Mouse (Mus musculus) hindbrain, embryonic 16.5 days (tissue): ENCODE results near the gene Braf. TPM values are rescaled to one million over a fixed set of nuclear protein-coding genes. Genes with fewer than 3 reads are reported as not detected.
A peak's percentile ranks its signal among the peaks of the same experiment; 100 is the strongest.
"Not testable (repeated sequence)": the region's sequence is repeated elsewhere in the genome, so short reads cannot be mapped to it uniquely, and the experiment has no call there.

Experiments used
- ATAC-seq: fragments of 200-750 bp; cut with Nextera tagmentation; 2 replicates; pipeline ENCODE4 v1.8.0; 2017; ENCODE audit warnings: moderate TSS enrichment, moderate library complexity
- H3K27ac ChIP-seq: fragments of 300-500 bp; sonication (generic); 2 replicates; pipeline ENCODE4 v1.5.1; 2014; ENCODE audit warnings: low read depth, mild to moderate bottlenecking, control low read depth, low read length, moderate library complexity
- H3K27me3 ChIP-seq: fragments of 300-500 bp; sonication (generic); replicated peaks from 2 replicates; pipeline ENCODE4 v1.6.1; 2014; ENCODE audit warnings: low read length; ENCODE audit not compliant: control insufficient read depth, insufficient read depth
- H3K36me3 ChIP-seq: fragments of 300-500 bp; sonication (generic); 2 replicates; pipeline ENCODE4 v1.6.1; 2014; ENCODE audit warnings: mild to moderate bottlenecking, low read length, moderate library complexity, mixed read lengths; ENCODE audit not compliant: control insufficient read depth, insufficient read depth
- H3K4me1 ChIP-seq: fragments of 300-500 bp; sonication (generic); 2 replicates; pipeline ENCODE4 v1.6.1; 2014; ENCODE audit warnings: low read depth, low read length; ENCODE audit not compliant: control insufficient read depth, insufficient read depth
- H3K4me2 ChIP-seq: fragments of 300-500 bp; sonication (generic); 2 replicates; pipeline ENCODE4 v1.6.1; 2014; ENCODE audit warnings: mild to moderate bottlenecking, low read length, control low read depth, moderate library complexity
- H3K4me3 ChIP-seq: fragments of 300-500 bp; sonication (generic); 2 replicates; pipeline ENCODE4 v1.5.1; 2014; ENCODE audit warnings: mild to moderate bottlenecking, low read length, control low read depth, moderate library complexity
- H3K9ac ChIP-seq: fragments of 300-500 bp; sonication (generic); 2 replicates; pipeline ENCODE4 v1.6.1; 2014; ENCODE audit warnings: low read depth, mild to moderate bottlenecking, control low read depth, low read length, moderate library complexity
- H3K9me3 ChIP-seq: fragments of 300-500 bp; sonication (generic); 2 replicates; pipeline ENCODE4 v1.6.1; 2014; ENCODE audit warnings: mild to moderate bottlenecking, low read length, moderate library complexity; ENCODE audit not compliant: control insufficient read depth
- WGBS: fragments of 180-500 bp; shearing (Covaris S2); extraction: QIAGEN DNeasy Blood & Tissue Kit; methylation state at CpG from one replicate; pipeline ENCODE4 v1.1.7; 2014; 5-methylcytosine and 5-hydroxymethylcytosine counted together
- polyA plus RNA-seq: library from polyadenylated mRNA; unstranded; fragments of >200 nt; fragmentation: Nextera tagmentation; extraction: Ambion mirVana; gene quantifications from 2 replicates; pipeline ENCODE4 v1.2.1, GENCODE M21; 2015

Gene Braf
- 20.7 and 23.9 TPM in 2 replicates for polyA plus RNA-seq

DNA sequence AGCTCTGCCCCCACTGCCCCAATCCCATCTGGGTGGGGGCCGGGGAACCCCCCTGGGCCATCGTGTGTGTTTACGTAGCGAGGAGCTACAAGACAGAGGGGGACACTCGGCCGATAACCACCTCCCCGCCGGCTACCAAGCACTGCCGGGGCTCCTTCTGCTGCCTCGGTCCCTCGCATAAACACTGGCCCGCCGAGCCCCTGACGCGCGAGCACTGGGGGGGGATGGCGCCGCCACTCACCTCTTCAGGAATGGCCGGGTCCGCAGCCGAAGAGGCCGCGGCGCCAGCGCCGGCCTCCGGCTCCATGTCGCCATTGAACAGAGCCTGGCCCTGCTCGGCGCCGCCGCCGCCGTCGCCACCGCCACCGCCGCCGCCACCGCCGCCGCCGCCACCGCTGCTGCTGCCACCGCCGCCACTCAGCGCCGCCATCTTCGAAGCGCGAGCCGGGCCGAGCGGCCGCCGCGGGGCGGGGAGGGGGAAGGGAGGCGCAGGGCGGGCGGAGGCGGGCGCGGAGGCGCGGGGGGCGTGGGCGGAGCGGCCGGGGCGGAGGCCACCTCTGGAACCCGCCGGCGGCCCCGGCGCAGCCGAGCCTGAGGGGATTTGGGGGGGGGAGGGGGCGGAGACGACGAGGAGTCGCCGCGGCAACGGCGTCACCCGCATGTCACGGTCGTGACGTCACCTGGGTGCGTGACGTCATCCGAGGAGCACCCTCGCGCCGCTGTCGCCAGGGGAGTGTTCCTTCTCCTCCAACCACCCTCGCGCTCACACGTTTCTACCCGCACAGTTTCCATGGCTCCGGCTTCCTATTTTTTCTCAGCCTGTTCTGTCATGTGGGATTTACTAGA is at the start of gene Braf:
Gene Braf, minus strand, starts transcription at position 598 of the 846 bp plus-strand sequence.
- ATAC-seq, result peak; percentile 91
- Histone ChIP-seq H3K4me2 (peak within 1 kb of the TSS; percentile 98), H3K27me3 (no peaks in the 10 kb centered on the region), H3K36me3 (no peaks in the 10 kb centered on the region), H3K9ac (peak within 1 kb of the TSS; percentile 96), H3K4me1 (peaks cover 24% of the 10 kb centered on the region), H3K27ac (peak within 1 kb of the TSS; percentile 98), H3K4me3 (peak within 1 kb of the TSS; percentile 96), H3K9me3 (no peaks in the 10 kb centered on the region)
- under 1% methylated on average over 57 of the region's 101 CpGs for WGBS

DNA sequence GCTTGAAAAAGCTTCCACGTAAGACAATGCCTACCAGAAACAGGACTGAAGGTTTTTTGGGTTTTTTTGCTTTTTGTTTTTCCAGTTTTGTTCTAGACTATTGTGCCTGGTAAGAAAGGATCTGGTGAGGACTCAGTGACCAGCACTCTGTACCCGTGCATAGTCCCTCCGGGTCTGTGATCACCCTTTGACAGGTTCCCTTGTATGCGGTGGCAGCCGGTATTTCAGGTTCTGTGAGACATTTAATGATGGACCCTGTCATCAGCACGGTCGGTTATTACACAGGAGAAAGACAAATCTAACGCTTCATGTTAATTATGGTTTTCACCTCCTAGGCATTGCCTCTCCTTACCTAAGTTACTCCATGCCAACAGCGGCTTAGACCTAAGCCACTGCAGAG is 49.8 kb upstream of the Braf start:
- Histone ChIP-seq H3K4me3 (no peak overlapping the region), H3K27me3 (no peaks in the 10 kb centered on the region), H3K9ac (no peak overlapping the region), H3K27ac (no peak overlapping the region), H3K4me2 (no peak overlapping the region), H3K4me1 (no peaks in the 10 kb centered on the region), H3K36me3 (no peaks in the 10 kb centered on the region), H3K9me3 (no peaks in the 10 kb centered on the region)
- no peak for ATAC-seq
- WGBS, result 89% methylated on average over 9 of the region's 9 CpGs

DNA sequence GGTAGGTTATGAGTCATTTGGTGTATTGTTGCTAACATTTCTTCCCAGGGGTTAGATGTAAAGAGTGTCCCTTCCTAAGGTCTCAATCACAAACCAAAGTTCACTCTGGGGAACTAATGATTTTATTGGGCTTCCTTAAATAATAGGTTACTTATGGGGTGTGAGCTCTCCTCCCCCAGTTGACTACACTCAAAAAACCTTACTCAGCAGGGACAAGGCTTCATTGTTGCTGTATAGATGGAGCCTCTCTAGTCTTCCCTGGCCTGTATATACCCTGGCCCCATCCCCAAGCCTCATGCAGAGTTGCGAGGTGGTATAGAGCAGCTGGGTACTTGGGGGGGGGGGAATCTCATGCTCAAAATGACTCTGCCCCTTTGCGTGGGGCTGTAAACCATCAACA is 32.0 kb upstream of the Braf start:
- ATAC-seq, result no peak

DNA sequence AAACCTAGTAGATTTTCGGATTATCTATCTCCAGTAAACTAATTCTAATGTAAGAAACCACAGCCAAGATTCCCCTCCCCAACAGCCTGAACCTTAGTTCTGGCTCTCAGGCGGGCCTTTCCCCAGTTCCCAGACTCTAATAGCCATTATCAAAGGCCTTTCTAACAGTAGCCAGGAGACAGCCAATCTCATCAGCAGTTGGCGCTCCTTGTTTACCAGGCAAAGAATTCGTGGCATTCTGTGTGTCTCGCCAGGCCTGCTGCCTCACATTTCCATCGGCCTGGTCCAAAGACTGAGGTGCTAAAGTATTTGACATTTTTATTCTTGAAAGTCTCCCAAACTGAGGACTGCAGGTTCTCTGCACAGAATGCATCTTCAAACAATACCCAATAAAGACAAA is 24.6 kb upstream of the Braf start:
- Histone ChIP-seq H3K4me2 (no peak overlapping the region), H3K9ac (no peak overlapping the region), H3K27ac (no peak overlapping the region), H3K36me3 (no peaks in the 10 kb centered on the region), H3K27me3 (no peaks in the 10 kb centered on the region), H3K9me3 (no peaks in the 10 kb centered on the region), H3K4me3 (no peak overlapping the region), H3K4me1 (no peaks in the 10 kb centered on the region)
- 29% methylated on average over 6 of the region's 6 CpGs for WGBS
- no peak for ATAC-seq

More for the DNA sequence above, 32.0 kb upstream of the Braf start:
- Histone ChIP-seq H3K27ac (no peak overlapping the region), H3K36me3 (no peaks in the 10 kb centered on the region), H3K9ac (no peak overlapping the region), H3K4me2 (no peak overlapping the region), H3K27me3 (no peaks in the 10 kb centered on the region), H3K9me3 (no peaks in the 10 kb centered on the region), H3K4me3 (no peak overlapping the region), H3K4me1 (no peaks in the 10 kb centered on the region)
- 91% methylated on average over 2 of the region's 2 CpGs for WGBS

DNA sequence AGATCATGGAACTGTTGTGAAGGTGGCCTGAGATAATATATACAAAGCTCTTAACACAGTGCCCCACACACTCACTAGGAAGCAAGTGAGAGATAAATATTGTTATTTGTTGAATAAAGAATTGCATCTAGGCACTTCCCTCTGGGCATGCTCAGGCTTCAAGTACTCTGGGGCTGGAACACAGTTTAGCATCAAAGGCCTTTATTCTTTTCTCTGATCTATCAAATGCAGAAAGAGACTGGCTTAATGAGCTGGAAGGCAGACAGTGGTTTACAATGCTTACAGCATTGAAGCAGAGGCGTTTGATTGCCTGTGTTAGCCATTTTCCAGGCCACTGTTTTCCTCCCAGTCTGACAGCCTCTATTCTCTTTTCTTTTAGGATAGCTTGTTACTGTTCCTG is 21.8 kb upstream of the Braf start:
- no peaks in the 10 kb centered on the region for H3K9me3 ChIP-seq
- WGBS, result 20% methylated on average over 1 of the region's 1 CpGs
- no peaks in the 10 kb centered on the region for H3K27me3 ChIP-seq
- H3K9ac ChIP-seq, result no peak overlapping the region
- no peaks in the 10 kb centered on the region for H3K36me3 ChIP-seq
- no peak overlapping the region for H3K27ac ChIP-seq
- no peak for ATAC-seq
- no peaks in the 10 kb centered on the region for H3K4me1 ChIP-seq
- no peak overlapping the region for H3K4me3 ChIP-seq
- no peak overlapping the region for H3K4me2 ChIP-seq

DNA sequence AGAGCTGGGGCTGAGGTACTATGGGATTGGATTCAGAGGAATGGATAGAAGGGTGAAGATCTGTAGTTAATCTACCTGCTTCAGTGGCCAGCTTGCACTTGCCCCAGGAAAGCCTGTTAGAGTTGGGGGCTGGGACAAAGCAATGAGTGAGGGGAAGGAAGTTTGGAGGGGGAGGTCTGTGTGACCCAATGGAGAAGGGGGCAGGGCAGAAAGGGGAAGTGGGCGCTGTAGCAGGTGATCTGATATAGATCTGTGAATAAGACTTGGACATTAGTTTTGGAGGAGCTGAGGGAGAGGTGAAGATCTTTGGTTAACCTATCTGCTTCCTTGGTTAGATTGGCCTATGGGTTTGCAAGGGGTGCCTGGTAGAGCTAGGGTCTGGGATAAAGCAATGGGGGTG is 20.2 kb upstream of the Braf start:
- Histone ChIP-seq H3K4me1 (no peaks in the 10 kb centered on the region), H3K27me3 (no peaks in the 10 kb centered on the region), H3K27ac (no peak overlapping the region), H3K36me3 (no peaks in the 10 kb centered on the region), H3K4me2 (no peak overlapping the region), H3K9me3 (no peaks in the 10 kb centered on the region), H3K4me3 (no peak overlapping the region), H3K9ac (no peak overlapping the region)
- WGBS, result 93% methylated on average over 1 of the region's 1 CpGs
- ATAC-seq, result no peak

DNA sequence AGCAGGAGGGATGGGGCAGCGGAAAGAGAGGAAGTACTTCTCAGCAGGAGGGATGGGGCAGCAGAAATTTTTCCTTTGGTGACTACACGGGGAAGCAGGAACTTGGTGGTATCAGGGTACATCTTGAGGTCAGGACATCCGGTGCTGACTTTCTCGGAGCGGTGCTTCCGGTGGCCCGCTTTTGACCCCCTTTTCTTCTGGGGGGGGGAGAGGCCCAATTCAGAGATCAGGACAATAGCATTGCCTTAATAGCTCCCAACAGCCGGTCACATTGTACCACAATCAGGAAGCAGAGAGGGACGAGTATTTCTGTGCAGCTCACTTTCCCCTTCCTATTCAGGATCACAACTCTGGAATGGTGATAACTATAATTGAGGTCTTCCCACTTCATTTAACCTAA is 14.4 kb upstream of the Braf start:
- H3K4me1 ChIP-seq, H3K9me3 ChIP-seq, H3K36me3 ChIP-seq, ATAC-seq, H3K27ac ChIP-seq, H3K4me2 ChIP-seq, H3K9ac ChIP-seq, H3K4me3 ChIP-seq, H3K27me3 ChIP-seq: not testable (repeated sequence)
- 75% methylated on average over 9 of the region's 9 CpGs for WGBS

DNA sequence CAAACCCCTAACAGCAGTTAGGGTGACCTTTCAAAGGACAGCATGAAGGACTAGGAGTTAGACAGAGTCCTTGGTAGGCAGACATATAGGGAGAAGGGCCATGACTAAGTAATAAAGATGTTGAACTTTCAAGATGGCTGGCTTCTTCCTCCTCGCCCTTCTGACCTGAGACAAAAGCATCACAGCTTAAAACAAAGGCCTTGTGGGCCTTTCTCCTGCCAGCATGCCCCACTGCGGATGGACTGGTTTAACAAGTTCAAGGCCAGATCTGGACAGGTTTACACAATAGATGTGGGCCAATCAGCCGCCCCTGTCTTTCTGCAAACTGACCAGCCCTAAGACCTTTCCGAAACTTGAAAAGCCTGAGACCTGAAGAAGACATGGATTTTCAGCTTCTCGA is 2.8 kb upstream of the Braf start:
- Histone ChIP-seq H3K27me3 (no peaks in the 10 kb centered on the region), H3K4me2 (no peak overlapping the region), H3K4me1 (peaks cover 9% of the 10 kb centered on the region), H3K36me3 (no peaks in the 10 kb centered on the region), H3K9ac (no peak overlapping the region), H3K4me3 (no peak overlapping the region), H3K27ac (no peak overlapping the region), H3K9me3 (no peaks in the 10 kb centered on the region)
- WGBS, result 76% methylated on average over 5 of the region's 5 CpGs
- no peak for ATAC-seq

DNA sequence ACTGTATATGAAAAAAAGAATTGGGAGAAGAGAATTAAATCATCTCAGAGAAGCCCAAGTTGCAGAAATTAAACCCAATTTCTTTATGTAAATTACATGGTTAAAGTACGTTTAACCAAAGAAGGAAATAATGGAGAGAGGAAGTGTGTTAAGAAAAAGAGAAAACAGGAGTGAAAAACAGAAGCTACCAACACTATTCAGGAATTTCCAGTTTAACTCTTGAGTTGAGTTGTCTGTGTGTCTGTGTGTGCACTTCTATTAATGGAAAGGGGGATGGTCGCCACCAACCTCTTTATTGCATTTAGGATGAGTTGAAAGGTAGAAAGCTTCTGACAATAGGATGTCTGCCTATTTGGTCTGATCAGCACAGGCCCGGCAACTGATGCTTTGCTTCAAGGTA is 886 bp upstream of the Braf start:
- H3K27me3 ChIP-seq, result no peaks in the 10 kb centered on the region
- H3K4me1 ChIP-seq, result peaks cover 17% of the 10 kb centered on the region
- H3K27ac ChIP-seq, result no peak overlapping the region
- H3K9ac ChIP-seq, result no peak overlapping the region
- no peak for ATAC-seq
- WGBS, result 77% methylated on average over 3 of the region's 3 CpGs
- H3K36me3 ChIP-seq, result no peaks in the 10 kb centered on the region
- H3K4me2 ChIP-seq, result no peak overlapping the region
- no peak overlapping the region for H3K4me3 ChIP-seq
- no peaks in the 10 kb centered on the region for H3K9me3 ChIP-seq
